Mouse (Mus musculus) adrenal gland (tissue): ENCODE data around the gene Tax1bp1.

Source experiments
- intact Hi-C: fragments of 180-260 bp; cut with DNase I; formaldehyde crosslinking; loops from one replicate; pipeline ENCODE4 v1.15.1; 2025

Tax1bp1 gene

DNA sequence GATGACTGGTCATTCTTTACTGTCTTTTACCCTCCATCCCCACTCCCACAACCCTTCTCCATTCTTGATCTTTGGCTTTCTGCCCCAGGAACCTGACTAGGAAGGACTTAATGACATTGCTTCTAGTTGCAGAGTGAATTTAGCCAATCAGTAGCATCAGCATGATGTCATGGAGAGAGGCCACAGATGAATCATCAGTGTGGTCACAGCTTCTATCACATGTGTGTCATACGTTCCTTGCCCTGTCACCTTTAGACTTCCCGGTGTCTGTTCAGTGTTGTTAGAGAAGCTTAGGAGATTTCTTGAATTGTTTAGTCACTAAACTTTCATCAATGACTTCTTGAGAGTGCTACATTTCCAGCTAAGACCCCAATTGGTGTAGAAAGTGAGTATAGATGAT is 10.3 kb upstream of the Tax1bp1 start:
- intact Hi-C loops = no loop called here

DNA sequence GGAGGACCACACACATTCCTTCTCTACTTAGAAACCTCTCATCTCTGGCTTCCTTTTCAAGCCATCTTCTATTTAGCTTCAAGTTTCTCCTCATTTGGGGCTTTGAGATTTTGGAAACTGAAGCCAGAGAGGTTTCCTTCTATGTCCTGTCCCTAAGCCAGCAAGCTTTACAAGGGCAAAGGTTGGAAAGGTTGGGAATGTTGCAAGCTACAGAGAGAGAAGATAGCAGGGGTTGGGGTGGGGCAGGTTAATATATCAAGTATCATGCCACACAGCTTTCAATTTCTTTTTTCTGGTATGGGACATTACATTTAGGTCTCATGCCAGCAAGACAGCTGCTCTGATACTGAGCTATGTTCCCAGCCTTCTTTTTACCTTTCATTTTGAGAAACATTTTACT is 8.2 kb upstream of the Tax1bp1 start:
- intact Hi-C loops = no loop called here

DNA sequence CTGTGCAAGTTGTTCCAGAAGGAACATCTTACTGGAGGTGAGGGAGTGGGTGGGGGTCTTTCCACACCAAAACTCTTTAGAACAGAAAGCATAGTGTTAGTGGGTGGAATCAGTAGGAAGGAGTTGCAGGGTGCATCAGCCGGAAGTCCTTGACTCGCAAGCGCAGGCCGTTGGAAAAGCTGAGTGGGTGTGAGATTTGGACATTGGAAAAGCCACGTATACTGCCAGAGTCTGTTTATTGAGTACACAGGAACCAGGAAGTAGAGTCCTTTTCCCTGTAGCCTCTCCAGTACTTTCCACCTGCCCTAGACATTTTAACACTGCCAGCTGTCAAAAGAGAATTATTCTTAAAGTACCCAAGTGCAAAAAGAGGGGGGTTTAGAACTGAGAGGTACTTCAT is 5.7 kb upstream of the Tax1bp1 start:
- intact Hi-C loops = no loop called here

DNA sequence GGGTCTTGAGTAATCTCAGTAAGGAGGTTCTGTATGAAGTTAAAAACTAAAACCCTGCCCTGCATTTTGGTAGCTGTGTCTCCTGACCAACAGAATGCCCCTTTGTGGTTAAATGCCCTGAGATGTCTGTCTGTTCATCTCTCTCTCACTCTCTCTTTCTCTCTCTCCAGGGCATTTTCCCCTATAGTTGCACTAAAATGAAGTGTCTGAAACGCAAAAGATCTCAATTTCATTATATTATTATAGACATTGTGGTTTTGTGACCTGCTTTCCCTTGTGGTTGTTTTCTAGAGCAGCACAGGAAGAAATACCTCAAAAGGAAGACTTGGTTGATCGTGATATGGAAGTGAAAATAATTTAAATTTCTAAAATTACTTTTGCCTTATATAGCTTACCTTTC is 966 bp upstream of the Tax1bp1 start:
- intact Hi-C loops = no loop called here

DNA sequence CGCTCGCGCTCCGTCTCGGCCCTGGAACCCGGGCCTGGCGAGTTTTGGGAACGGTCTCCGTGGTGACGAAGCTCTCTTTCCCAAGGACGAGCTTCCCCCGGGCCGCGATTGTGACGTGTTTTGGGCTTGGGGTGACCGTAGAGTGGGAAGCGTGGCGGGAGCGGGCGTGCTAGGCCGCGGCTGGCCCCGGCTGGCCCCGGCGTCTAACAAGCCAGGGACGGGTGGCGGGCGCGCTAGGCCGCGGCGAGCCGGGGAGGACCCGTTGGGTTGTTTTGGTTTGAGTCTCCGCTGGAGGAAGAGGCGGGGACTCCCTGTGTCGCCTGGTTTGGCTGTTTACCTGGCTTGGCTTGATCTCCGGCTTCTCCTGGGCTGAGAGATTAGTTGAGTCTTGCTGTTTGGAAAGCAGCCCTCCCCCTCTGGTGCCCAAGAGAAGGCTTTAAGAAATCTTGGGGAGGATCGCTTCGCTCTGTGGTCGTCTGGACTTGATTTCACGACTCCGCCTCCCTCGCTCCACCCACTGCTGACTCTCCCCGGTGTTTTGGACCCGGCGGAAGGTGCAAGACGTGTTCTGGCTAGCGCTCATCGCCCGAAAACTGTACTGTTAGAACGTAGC is 474 bp downstream of the Tax1bp1 start:
- intact Hi-C loops = no loop called here

DNA sequence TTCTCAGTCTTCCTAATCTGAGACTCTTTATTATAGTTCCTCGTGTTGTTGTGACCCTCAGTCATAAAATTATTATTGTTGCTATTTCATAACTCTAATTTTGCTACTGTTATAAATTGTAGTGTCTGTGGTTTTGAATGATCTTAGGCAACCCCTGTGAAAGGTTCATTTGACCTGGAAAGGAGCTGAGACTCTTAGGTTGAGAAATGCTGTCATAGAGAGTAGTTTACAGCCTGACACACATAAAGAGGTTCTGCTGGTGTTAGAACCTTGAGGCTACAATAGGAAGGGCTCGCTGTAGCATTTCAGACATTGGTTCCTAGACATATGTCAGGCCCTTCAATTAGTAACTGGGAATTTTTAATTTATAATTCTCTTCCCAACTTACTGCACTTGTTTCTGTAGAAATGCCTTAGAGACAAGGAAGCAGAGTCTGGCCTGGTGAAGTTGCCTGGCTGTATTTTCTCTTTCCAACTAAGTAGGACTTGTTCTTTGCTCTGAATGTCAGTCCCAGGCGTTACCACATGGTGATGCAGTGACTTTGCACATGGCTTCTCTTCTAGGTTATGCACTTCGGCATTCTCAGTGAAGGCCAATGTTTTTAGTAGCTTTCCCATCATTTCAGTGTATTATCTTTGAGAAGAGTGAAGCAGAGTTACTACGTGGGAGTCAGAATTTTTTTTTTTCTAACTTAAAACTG is 4.1 kb downstream of the Tax1bp1 start:
- intact Hi-C loops = no loop called here

DNA sequence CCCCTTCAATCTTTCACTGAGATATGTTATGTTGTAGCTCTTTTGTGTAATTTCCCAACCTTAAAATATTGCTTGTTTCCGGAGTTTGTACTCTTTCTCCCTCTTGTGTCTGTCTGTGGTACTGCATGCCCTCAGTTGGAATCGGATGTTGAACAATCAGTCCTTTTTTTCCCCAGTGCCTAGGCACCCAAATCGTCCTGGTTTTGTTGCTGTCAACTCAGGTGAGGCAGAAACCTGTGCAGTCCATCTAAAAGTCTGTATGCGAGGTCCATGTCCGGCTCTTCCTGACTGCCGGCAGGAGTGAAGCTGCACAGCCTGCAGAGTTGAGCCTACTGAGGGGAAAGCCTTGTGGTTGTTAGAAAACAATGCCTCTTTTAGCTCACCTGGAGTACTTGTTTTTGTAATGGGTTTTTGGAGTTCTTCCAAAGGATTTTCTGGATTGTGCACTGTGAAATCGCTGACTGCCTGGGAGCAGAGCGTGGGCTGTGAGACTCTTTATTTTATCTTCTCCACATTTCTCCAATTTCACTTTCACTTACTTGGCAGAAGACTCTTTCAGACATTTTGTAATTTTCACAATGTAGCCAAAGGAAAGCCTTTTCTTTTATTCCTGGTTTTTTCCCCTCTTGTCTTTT is 11.4 kb downstream of the Tax1bp1 start:
- intact Hi-C loops = loop anchor here (5.0 kb wide), 2 partner anchors 63 to 112 kb away; no protein-coding TSS in a partner anchor

DNA sequence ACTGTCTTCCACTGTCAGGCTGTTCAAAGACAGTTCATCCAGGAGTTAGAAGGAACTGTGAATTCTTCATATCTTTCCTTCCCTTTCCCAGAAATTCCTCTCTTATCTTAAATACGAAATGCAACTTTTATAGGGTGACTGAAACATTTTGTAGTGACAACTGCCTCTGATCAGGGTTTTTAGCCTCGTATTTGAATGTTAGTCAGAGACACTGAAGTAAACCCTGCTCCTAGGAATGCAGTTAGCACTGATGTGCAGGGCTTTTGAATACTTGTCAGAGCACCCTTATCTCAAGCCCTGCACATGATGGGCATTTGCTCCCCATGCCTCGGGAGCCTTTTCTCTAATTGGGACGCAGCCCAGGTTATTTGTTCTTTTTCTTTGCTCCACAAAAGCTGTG is 16.8 kb downstream of the Tax1bp1 start:
- intact Hi-C loops = loop anchor here (10.0 kb wide), 1 partner anchor 184 kb away; no protein-coding TSS in a partner anchor

DNA sequence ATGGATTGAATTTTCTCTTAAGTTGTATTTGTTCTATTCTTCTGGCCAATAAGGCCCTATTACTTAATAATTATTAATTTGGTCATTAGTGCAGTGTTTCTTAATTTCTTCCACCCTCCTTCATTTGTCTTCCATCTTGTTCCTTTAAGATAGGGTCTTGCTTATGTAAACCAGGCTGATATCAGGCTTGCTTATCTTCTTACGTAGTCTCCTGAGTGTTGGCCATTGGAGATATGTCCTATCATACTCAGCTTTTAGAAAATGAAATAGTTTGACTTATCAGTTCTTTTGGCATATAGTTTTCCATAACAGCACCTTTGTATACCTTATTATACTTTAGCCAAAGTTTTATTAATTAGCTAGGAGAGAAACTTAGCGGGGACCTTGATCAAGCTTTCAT is 21.1 kb downstream of the Tax1bp1 start:
- intact Hi-C loops = loop anchor here (10.0 kb wide), 1 partner anchor 180 kb away; no protein-coding TSS in a partner anchor

DNA sequence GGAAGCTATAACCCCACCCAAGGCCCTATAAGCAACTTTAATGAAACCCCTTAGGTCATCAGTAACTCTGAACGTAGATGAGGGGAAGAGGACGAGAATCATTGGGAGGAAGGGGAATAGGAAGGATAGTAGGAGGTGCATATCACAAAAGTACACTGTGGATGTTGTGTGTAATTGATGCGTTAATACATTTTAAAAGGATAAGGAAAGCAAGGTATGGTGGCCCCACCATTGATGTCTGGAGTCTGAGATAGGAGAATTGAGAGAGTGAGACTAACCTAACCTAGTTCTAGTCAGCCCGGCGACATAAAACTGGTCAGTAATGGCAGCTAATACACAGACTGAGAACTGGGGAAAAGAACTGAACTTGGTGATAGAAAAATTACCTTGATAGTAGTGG is 39.3 kb downstream of the Tax1bp1 start:
- intact Hi-C loops = no loop called here

DNA sequence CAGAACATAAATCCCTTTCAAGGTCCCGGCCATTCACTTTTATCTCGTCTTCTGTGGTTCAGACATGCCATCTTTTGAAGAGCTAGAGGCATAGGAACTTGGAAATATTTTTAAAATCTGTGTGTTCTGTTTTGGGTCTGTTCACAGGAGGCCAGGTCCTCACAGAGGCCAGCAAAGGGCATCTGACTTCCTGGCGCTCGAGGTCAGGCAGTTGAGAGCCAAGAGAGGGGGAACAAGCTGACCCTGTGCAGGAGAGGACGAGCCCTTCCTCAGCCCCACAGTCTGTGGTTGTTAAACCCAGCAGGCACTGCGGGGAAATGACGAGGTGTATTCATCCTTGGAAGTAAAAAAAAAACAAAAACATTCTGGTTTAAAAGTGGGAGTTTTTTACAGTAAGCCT is 51.7 kb downstream of the Tax1bp1 start:
- intact Hi-C loops = no loop called here

DNA sequence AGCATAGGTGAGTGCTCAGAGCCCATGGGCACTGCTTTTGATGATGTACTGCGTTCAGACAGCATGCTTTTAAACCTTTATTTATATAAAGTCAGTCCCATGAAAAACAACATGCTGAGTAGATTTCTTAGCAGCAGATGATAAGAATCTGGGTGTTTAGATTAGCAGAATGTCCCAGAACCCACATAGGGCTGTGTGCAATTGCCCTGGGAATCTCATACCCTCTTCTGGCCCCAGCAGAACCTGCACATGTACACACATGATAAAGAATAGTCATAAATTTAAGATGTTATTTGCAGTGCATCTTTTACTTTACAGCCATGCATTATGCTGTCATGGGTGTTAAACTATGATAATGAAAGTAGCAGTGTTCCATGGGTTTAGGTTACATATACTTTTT is 57.3 kb downstream of the Tax1bp1 start:
- intact Hi-C loops = no loop called here

DNA sequence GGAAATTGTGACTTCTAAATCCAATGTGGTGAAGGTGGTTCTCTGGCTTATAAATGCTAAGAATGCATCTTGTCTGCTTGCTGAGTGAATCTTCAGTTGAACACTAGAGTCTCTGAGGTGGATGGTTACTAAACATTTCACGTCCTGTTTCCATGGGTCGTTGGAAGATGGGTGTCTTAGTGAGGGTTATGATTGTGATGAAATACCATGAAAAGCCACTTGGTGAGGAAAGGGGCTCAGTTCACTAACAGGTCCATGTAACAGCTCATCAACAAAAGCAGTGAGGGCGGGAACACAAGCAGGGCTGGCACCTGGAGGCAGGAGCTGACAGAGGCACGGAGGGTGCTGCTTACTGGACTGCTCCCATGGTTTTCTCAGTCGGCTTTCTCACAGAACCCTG is 59.6 kb downstream of the Tax1bp1 start:
- intact Hi-C loops = no loop called here

DNA sequence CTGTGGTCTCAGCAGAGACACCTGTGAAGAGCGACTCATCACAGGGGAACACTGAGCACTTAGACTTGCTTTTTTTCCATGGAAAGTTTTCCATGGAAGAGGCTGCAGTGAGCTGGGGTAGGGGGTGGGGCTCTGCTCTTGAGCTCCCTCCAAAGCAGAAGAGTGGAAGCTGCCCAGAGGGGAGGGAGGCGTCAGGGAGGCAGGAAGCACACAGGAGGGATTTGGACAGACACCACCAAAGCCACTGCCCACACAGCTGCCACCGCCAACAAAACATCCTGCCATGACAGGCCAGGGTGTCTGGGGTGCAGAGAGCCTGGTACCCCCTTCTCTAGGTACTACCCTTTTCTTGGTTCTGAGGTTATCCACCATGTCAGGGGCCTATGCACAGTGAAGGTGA is 61.8 kb downstream of the Tax1bp1 start:
- intact Hi-C loops = no loop called here

DNA sequence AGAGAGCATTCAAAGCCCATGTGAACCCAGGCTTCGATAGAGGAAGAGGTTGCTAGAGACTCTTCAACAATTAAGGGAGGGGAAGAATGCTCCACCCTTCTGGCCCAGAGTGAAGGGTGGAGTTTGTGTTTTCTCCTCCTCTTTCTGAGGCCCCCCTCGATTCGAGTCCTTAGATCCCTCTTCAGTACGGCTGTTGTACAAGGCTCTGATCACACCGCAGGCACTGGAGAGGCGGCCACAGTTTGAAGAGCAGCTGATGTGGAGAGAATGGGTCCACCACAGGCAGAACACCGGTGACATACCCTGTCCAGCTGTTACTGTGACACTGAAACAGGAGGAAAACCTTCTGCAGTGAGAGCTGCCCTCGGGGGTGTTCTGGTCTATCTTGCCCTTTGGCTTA is 62.4 kb downstream of the Tax1bp1 start:
- intact Hi-C loops = no loop called here

DNA sequence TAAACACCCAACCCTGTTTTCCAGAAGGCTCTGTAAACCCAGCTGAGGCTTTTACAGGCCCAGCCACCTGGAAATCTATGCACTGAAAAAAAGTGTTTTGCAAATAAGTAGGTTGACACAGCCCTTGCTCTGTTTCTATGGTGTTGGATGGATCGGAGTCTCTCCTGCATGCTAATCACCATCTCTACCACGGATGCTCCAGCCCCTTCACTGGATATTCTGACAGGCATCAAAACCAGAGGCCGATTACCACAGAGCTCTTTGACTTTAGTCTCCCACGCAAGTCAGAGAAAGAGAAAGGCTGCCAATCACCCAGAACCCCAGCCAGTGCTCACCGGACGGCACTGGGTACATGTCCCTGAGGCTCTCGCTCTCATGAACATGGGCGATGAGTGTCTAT is 63.5 kb downstream of the Tax1bp1 start:
- intact Hi-C loops = no loop called here

DNA sequence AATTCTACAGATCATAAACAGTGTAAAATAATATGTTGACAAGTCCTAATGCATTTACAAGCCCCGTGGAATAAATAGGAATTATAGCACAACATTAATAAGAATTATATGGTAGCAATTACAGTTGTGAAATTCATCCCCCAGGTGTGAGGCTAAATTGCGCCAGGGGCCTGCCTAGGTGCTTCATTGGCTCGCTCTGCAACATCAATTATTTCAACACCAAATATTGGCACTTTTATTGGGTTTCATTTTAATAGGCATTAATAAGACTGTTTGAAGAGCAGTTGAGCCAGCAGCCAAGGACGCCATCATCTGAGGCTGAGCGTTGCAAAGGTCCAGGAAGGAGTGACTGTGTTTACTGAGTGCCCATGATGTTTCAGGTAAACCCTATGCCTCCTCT is 65.0 kb downstream of the Tax1bp1 start:
- intact Hi-C loops = no loop called here

DNA sequence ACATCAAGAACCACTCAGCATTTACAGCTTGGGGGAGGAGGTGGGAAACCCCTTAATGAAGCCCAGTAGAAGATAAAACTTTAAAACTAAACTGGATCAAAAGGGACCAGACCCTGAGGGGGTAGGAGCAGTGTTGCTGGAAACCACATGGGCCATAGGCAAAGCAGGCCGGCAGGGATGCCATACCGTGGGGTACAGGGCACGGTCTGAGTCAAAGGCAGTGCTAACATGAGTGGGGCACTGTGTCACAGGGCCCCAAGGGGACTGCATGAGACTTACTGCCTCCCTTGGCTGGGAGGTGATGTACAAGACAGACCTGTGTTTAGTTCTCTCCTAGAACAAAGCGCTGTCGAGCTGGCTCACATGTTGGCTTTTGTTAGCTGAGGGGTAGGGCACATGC is 66.0 kb downstream of the Tax1bp1 start:
- intact Hi-C loops = no loop called here

DNA sequence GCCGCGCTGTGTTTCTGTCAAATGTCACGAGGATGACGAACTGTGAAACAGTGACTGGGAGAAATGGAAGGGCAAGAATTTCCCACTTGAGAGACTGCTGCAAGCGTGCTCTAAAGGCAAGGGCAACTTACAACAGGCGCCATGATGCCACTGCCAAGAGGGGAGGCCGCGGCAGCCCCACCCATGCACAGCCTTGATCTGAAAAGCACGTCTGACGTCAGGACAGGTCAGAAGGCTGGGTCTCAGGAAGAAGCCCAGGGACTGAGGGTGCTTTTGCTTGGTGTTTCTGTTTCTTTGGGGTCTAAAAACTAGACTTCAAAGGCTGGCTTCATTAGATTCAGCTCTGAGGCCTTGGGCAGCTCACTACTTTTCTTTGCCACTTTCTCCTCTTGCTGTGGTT is 76.8 kb downstream of the Tax1bp1 start:
- intact Hi-C loops = no loop called here

DNA sequence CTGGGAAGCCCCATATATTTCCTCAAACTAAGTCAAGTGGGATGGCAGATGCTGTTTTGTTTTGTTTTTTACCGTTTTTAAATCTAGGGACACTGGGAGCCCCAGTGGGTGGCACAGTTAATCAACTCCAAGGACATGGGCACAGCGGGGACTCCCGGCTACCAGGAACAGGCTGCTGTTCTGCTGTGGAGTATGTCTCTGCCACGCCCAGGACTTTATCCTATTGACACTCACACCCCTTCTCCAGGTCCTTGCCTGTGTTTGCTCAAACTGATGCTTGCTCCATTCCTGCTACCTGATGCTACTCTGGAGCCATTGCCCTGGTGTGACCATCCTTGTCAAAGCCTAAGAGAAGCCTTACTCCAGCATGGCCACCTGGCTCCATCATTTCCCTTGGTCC is 77.3 kb downstream of the Tax1bp1 start:
- intact Hi-C loops = no loop called here

DNA sequence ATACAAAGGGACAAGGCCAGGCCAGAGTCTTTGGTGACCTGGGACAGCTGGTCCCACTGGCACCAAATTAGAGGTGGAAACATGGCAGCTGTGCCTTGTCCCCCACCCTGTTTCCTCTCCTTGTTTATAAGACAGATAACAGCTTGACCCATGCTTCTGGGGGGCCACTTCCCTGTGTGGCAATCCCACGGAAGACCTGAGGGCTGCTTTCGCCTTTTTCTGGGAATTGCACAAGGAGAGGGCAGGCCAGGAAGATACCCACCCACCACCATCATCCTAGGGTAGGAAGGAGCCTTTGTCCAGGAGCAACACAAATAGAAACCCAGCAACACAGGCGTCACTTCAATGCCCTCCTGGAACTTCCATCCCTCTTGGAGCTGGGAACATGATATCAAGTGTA is 78.9 kb downstream of the Tax1bp1 start:
- intact Hi-C loops = no loop called here

DNA sequence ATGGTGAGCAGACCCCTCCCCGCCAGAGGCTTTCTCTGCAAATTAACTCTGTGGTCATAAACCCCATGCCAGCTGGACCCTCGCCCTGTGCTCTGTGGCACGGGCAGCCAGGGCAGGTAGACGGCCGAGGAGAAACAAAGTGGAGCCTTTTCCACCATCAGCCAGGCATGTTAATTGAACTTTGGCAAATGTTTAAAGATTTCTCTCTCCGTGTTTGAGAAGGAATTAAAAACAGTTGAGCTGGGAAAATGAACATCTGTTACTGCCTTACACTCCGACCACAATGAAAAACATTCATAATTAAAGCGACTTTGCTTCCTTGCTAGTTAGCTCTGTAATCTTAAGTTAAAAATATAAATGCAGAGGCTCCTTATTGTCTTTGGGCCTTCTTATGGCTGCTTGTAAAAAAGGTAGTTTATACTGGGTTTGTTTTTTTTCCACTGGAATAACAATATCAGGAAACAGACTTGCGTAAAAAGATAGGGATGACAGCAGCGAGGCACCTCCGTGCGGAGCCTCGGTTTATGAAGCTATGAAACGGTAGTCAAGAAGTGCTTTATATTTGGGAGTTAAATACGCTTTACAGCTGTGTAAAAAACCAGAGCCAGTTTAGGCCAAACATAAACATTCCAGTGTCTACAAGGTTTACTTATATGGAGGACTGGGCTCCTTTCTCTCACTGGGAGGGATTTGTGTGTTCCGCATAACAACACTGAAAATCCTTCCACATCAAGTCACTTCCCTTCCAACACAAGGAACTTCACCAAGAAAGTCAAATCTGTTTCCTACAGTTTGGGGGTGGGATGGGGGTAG is 81.7 kb downstream of the Tax1bp1 start:
- intact Hi-C loops = no loop called here
